Mouse (Mus musculus): Measurements from ENCODE around the gene Drd4. TPM values are rescaled to one million over a fixed set of nuclear protein-coding genes. Genes with fewer than 3 reads are reported as not detected.

Gene Drd4
- total and polyA plus RNA-seq, 3 experiments = not detected

DNA sequence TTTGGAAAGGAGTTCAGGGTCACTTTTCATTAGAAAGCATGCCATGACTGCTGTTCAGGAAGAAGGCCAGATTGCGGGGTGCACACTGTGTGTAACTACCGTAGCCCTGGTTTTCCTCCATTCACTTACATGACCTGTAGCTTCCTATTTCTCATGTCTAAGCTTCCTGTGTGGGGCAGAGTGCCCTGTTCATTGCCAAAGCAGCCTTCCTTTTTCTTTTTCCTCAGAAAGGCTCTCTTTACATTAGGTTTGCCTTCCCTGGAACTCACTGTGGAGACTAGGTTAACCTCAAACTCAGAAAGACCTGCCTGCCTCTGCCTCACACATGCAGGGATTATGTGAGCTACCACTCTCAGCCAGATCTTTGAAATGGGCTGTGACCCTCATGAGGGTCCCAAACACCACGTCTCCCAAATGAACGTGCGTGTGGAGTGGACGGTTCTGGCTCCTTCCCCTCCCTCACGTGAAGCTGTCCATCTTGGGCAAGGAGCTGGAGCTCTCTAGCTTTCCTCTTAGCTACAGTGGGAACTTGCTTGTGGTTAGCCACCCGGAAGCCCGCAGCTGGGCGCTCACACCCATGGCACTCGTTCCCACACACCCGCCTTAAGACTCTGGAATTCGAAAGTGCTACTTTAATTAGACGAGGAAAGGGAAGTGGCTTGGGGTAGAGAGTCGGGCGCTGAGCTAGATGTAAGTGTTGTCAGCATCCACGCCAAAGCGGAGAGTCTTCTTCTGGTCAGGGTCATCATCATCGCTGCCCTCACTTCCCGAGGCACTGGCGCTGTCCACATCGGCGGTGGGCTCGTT is 23.1 kb upstream of the Drd4 start:
- DNase-seq (ENCODE audit: low read depth, low spot score) = no peak
- no peaks in the 10 kb centered on the region for H3K27me3 ChIP-seq (ENCODE audit: control insufficient read depth in 1 of 2, insufficient read depth in 2 of 2, low read length in 2 of 2)
- H3K4me1 ChIP-seq (ENCODE audit: control insufficient read depth in 1 of 2, insufficient read depth in 2 of 2, low read length in 2 of 2) = peaks cover 2 to 3% of the 10 kb centered on the region in 2 experiments; a peak in 2 of 4 replicates
- H3K27ac ChIP-seq (ENCODE audit: control insufficient read depth, low read depth, low read length) = no peak overlapping the region
- H3K9me3 ChIP-seq (replicated peaks; ENCODE audit: insufficient read depth, low read length) = no peaks in the 10 kb centered on the region
- H3K36me3 ChIP-seq (ENCODE audit: control insufficient read depth in 1 of 2, insufficient read depth in 2 of 2, low read length in 2 of 2) = no peaks in the 10 kb centered on the region; a peak in 1 of 4 replicates
- no peaks in the 10 kb centered on the region for H3K79me2 ChIP-seq (ENCODE audit: control insufficient read depth, insufficient read depth, low read length, poor library complexity)
- TF ChIP-seq GABPA (IDR thresholded peaks at IDR 0.05; ENCODE audit: low read depth, low read length) (no peak), ZMIZ1 (IDR thresholded peaks at IDR 0.05; ENCODE audit: low read depth, low read length) (no peak)
- no peak overlapping the region for H3K9ac ChIP-seq (ENCODE audit: control insufficient read depth, low read depth, low read length, poor library complexity, severe bottlenecking)
- H3K4me3 ChIP-seq (ENCODE audit: control insufficient read depth in 1 of 2, insufficient read depth in 1 of 2, low read depth in 2 of 2, low read length in 2 of 2) = no peak overlapping the region

DNA sequence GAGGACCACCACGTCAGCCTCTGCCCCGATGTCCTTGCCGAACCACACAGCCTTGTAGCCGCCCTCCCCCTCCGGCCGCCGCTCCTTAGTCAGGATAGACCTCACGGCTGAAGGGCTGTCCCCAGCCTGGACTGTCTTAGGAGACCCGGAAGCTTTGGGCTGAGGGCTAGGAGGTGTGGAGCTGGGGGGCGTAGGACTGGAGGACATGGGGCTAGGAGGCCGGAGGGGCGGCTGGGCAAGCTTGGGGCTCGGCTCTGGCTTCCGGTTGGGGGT is 22.6 kb upstream of the Drd4 start:
- no peaks in the 10 kb centered on the region for H3K9me3 ChIP-seq (replicated peaks; ENCODE audit: insufficient read depth, low read length)
- H3K27me3 ChIP-seq (ENCODE audit: control insufficient read depth in 1 of 2, insufficient read depth in 2 of 2, low read length in 2 of 2) = no peaks in the 10 kb centered on the region
- no peak for DNase-seq (ENCODE audit: low read depth, low spot score)
- H3K36me3 ChIP-seq (ENCODE audit: control insufficient read depth in 1 of 2, insufficient read depth in 2 of 2, low read length in 2 of 2) = no peaks in the 10 kb centered on the region; a peak in 1 of 4 replicates
- H3K79me2 ChIP-seq (ENCODE audit: control insufficient read depth, insufficient read depth, low read length, poor library complexity) = no peaks in the 10 kb centered on the region
- H3K9ac ChIP-seq (ENCODE audit: control insufficient read depth, low read depth, low read length, poor library complexity, severe bottlenecking) = no peak overlapping the region
- no peak overlapping the region for H3K27ac ChIP-seq (ENCODE audit: control insufficient read depth, low read depth, low read length)
- TF ChIP-seq CHD1 (IDR thresholded peaks at IDR 0.05; ENCODE audit: low read depth, low read length) (no peak), ZKSCAN1 (IDR thresholded peaks at IDR 0.05; ENCODE audit: low read depth, low read length) (no peak), MAFK (IDR thresholded peaks at IDR 0.05; ENCODE audit: borderline replicate concordance, low read depth, low read length) (no peak), NRF1 (IDR thresholded peaks at IDR 0.05; ENCODE audit: insufficient read depth, low read depth, low read length, poor library complexity, severe bottlenecking) (no peak), ETS1 (IDR thresholded peaks at IDR 0.05; ENCODE audit: low read depth, low read length) (no peak), JUND (IDR thresholded peaks at IDR 0.05; ENCODE audit: low read depth, low read length) (no peak), MYB (IDR thresholded peaks at IDR 0.05; ENCODE audit: low read depth, low read length) (no peak), POLR2A (IDR thresholded peaks at IDR 0.05; ENCODE audit: control insufficient read depth in 1 of 2, insufficient read depth in 1 of 2, low read depth in 1 of 2, low read length in 2 of 2, poor library complexity in 1 of 2) (no peak), USF1 (IDR thresholded peaks at IDR 0.05; ENCODE audit: low read depth, low read length) (no peak), ZC3H11A (IDR thresholded peaks at IDR 0.05; ENCODE audit: low read depth, low read length) (no peak), RCOR1 (IDR thresholded peaks at IDR 0.05; ENCODE audit: low read depth, low read length) (no peak), E2F4 (IDR thresholded peaks at IDR 0.05; ENCODE audit: borderline replicate concordance, low read depth, low read length) (no peak), TCF12 (IDR thresholded peaks at IDR 0.05; ENCODE audit: low read depth, low read length) (no peak), CTCF (IDR thresholded peaks at IDR 0.05 in 2 of 3, conservative IDR thresholded peaks at IDR 0.05 in 1 of 3; ENCODE audit: control insufficient read depth in 1 of 3, insufficient read depth in 1 of 3, low read depth in 2 of 3, low read length in 3 of 3, poor library complexity in 1 of 3, severe bottlenecking in 1 of 3) (no peak), HCFC1 (IDR thresholded peaks at IDR 0.05; ENCODE audit: low read depth, low read length) (no peak), UBTF (IDR thresholded peaks at IDR 0.05; ENCODE audit: borderline replicate concordance, insufficient read depth, low read depth, low read length) (no peak), SMC3 (IDR thresholded peaks at IDR 0.05; ENCODE audit: low read depth, low read length) (no peak), RAD21 (IDR thresholded peaks at IDR 0.05; ENCODE audit: low read depth, low read length) (no peak), ELF1 (IDR thresholded peaks at IDR 0.05; ENCODE audit: low read depth, low read length) (no peak), MAX (IDR thresholded peaks at IDR 0.05; ENCODE audit: low read length) (no peak)
- no peak overlapping the region for H3K4me3 ChIP-seq (ENCODE audit: control insufficient read depth in 1 of 2, insufficient read depth in 1 of 2, low read depth in 2 of 2, low read length in 2 of 2)
- H3K4me1 ChIP-seq (ENCODE audit: control insufficient read depth in 1 of 2, insufficient read depth in 2 of 2, low read length in 2 of 2) = peaks cover 2 to 3% of the 10 kb centered on the region in 2 experiments; a peak in 2 of 4 replicates
